8 mouse cellular contexts compared by ENCODE assay signal in genomic region chr5:123931131-123931530, GRCm38 (mm10). TPM values are rescaled to one million over a fixed set of nuclear protein-coding genes. Genes with fewer than 3 reads are reported as not detected.
DNase-seq lines count a peak whose midpoint lies in the region; ATAC-seq and TF ChIP-seq lines count a peak whose summit lies in the region.

No protein-coding gene starts in this region.

- H3K4me2 ChIP-seq in heart, embryonic 15.5 days: peak overlapping the region; percentile 79
- peak overlapping the region; percentile 68 for H3K4me2 ChIP-seq in hindbrain, embryonic 11.5 days (replicated peaks; ENCODE audit: low read depth, low read length)
- peak overlapping the region; percentile 78 for H3K4me2 ChIP-seq in midbrain, embryonic 12.5 days (replicated peaks)

- intact Hi-C loops in heart, postnatal 36 days (cut with DNase I): no loop called here

- H3K4me1 ChIP-seq in heart, embryonic 15.5 days (replicated peaks): peaks cover 7% of the 10 kb centered on the region
- peaks cover 0 to 16% of the 10 kb centered on the region in 2 experiments; a peak in 2 of 4 replicates for H3K4me1 ChIP-seq in MEL (ENCODE audit: control insufficient read depth in 1 of 2, insufficient read depth in 2 of 2, low read length in 2 of 2)
- H3K4me1 ChIP-seq in hindbrain, embryonic 11.5 days (replicated peaks; ENCODE audit: control insufficient read depth, insufficient read depth, low read length): no peaks in the 10 kb centered on the region
- peaks cover 4% of the 10 kb centered on the region for H3K4me1 ChIP-seq in midbrain, embryonic 12.5 days

- no peak for TF ChIP-seq CTCF in MEL (IDR thresholded peaks at IDR 0.05 in 2 of 3, conservative IDR thresholded peaks at IDR 0.05 in 1 of 3; ENCODE audit: control insufficient read depth in 1 of 3, insufficient read depth in 1 of 3, low read depth in 2 of 3, low read length in 3 of 3, poor library complexity in 1 of 3, severe bottlenecking in 1 of 3)

- peak overlapping the region; percentile 86 for H3K27ac ChIP-seq in heart, embryonic 15.5 days
- H3K27ac ChIP-seq in MEL (ENCODE audit: control insufficient read depth, low read depth, low read length): peak overlapping the region; percentile 83
- no peak overlapping the region for H3K27ac ChIP-seq in hindbrain, embryonic 11.5 days (ENCODE audit: low read depth, low read length)
- peak overlapping the region; percentile 88; the same call in 1 of the 2 replicates for H3K27ac ChIP-seq in midbrain, embryonic 12.5 days (replicated peaks)

- peaks cover 24% of the 10 kb centered on the region for H3K36me3 ChIP-seq in heart, embryonic 15.5 days
- H3K36me3 ChIP-seq in MEL (ENCODE audit: control insufficient read depth in 1 of 2, insufficient read depth in 2 of 2, low read length in 2 of 2): peaks cover 0 to 15% of the 10 kb centered on the region in 2 experiments
- H3K36me3 ChIP-seq in hindbrain, embryonic 11.5 days (ENCODE audit: control insufficient read depth, insufficient read depth, low read length): 0 out of 2 replicates have a peak, but pooled peaks cover 3% of the 10 kb centered on the region
- H3K36me3 ChIP-seq in midbrain, embryonic 12.5 days: peaks cover 26% of the 10 kb centered on the region

- H3K9ac ChIP-seq in heart, embryonic 15.5 days: peak overlapping the region; percentile 84
- peak overlapping the region; percentile 99 for H3K9ac ChIP-seq in MEL (ENCODE audit: control insufficient read depth, low read depth, low read length, poor library complexity, severe bottlenecking)
- H3K9ac ChIP-seq in hindbrain, embryonic 11.5 days (ENCODE audit: low read depth, low read length): peak overlapping the region; percentile 92
- H3K9ac ChIP-seq in midbrain, embryonic 12.5 days (replicated peaks): peak overlapping the region; percentile 94

- peaks cover 14% of the 10 kb centered on the region for H3K79me2 ChIP-seq in MEL (ENCODE audit: control insufficient read depth, insufficient read depth, low read length, poor library complexity)

- H3K4me3 ChIP-seq in heart, embryonic 15.5 days: peak overlapping the region; percentile 73
- H3K4me3 ChIP-seq in MEL (ENCODE audit: control insufficient read depth in 1 of 2, insufficient read depth in 1 of 2, low read depth in 2 of 2, low read length in 2 of 2): peak overlapping the region; percentile 69 to 85
- H3K4me3 ChIP-seq in hindbrain, embryonic 11.5 days (ENCODE audit: low read depth, low read length): peak overlapping the region; percentile 69
- peak overlapping the region; percentile 83 for H3K4me3 ChIP-seq in midbrain, embryonic 12.5 days

- no peaks in the 10 kb centered on the region for H3K27me3 ChIP-seq in heart, embryonic 15.5 days
- H3K27me3 ChIP-seq in MEL (ENCODE audit: control insufficient read depth in 1 of 2, insufficient read depth in 2 of 2, low read length in 2 of 2): no peaks in the 10 kb centered on the region
- no peaks in the 10 kb centered on the region for H3K27me3 ChIP-seq in hindbrain, embryonic 11.5 days (ENCODE audit: control insufficient read depth, insufficient read depth, low read length)
- H3K27me3 ChIP-seq in midbrain, embryonic 12.5 days: peaks cover 2% of the 10 kb centered on the region; the same call in 1 of the 2 replicates

- DNase-seq in heart, postnatal 36 days: no peak
- DNase-seq in MEL (ENCODE audit: low read depth, low spot score): no peak
- no peak for DNase-seq in hindbrain, embryonic 11.5 days (ENCODE audit: low spot score)
- DNase-seq in left cerebral cortex, adult 8-10 months (ENCODE audit: low spot score in 2 of 2): no peak
- no peak for DNase-seq in thymus, postnatal 0 days (ENCODE audit: low spot score)

- TF ChIP-seq POLR2A in MEL (IDR thresholded peaks at IDR 0.05; ENCODE audit: control insufficient read depth in 1 of 2, insufficient read depth in 1 of 2, low read depth in 1 of 2, low read length in 2 of 2, poor library complexity in 1 of 2): no peak

- WGBS in heart, embryonic 15.5 days: 42% methylated on average over 13 of the region's 13 CpGs
- 54% methylated on average over 13 of the region's 13 CpGs for WGBS in hindbrain, embryonic 11.5 days
- 56% methylated on average over 13 of the region's 13 CpGs for WGBS in midbrain, embryonic 12.5 days

- no peak for TF ChIP-seq RAD21 in MEL (IDR thresholded peaks at IDR 0.05; ENCODE audit: low read depth, low read length)

- no peak for ATAC-seq in heart, embryonic 15.5 days (replicated peaks; ENCODE audit: insufficient number of reproducible peaks, insufficient read depth, low FRiP score, low read depth)
- ATAC-seq in hindbrain, embryonic 11.5 days (ENCODE audit: low FRiP score): no peak
- no peak for ATAC-seq in midbrain, embryonic 12.5 days (ENCODE audit: low FRiP score, low read depth)
- ATAC-seq in megakaryocyte-erythroid progenitor cell, adult 5-6 weeks (replicated peaks; ENCODE audit: low FRiP score, low TSS enrichment, poor library complexity, severe bottlenecking): no peak

- H3K9me3 ChIP-seq in heart, embryonic 15.5 days (replicated peaks): no peaks in the 10 kb centered on the region
- no peaks in the 10 kb centered on the region for H3K9me3 ChIP-seq in MEL (replicated peaks; ENCODE audit: insufficient read depth, low read length)
- no peaks in the 10 kb centered on the region for H3K9me3 ChIP-seq in hindbrain, embryonic 11.5 days (ENCODE audit: control insufficient read depth, low read length)
- no peaks in the 10 kb centered on the region for H3K9me3 ChIP-seq in midbrain, embryonic 12.5 days

- no peak for TF ChIP-seq EP300 in MEL (IDR thresholded peaks at IDR 0.05; ENCODE audit: low read depth in 1 of 2, low read length in 2 of 2)

RNA-seq across cellular contexts. Expression of gene Ccdc62, which starts 0.7 kb away (rescaled TPM):
- 4.8 and 5.6 TPM in 2 replicates for polyA plus RNA-seq in heart, embryonic 15.5 days (2015; fragmentation: Nextera tagmentation; extraction: Ambion mirVana)
- 1 to 10 TPM; 2.6 to 3.7 TPM for total RNA-seq in heart, postnatal 36 days (2021)
- total RNA-seq in MEL (2012; rRNA removed): 7.5 and 8.5 TPM in 2 replicates
- 10 to 100 TPM in 1 of 2 experiments, not detected in 1; 13.4 TPM for polyA plus RNA-seq in MEL (2012; ENCODE audit: insufficient read depth in 1 of 2, insufficient read length in 2 of 2, low read depth in 1 of 2, low replicate concordance in 2 of 2, missing spikeins in 1 of 2)
- 4.3 and 5.4 TPM in 2 replicates for polyA plus RNA-seq in hindbrain, embryonic 11.5 days (2014; fragmentation: Nextera tagmentation; extraction: Ambion mirVana)
- polyA plus RNA-seq in midbrain, embryonic 12.5 days (2016; fragmentation: Nextera tagmentation; extraction: Ambion mirVana): 4.9 and 6.1 TPM in 2 replicates
- total RNA-seq in left cerebral cortex, adult 8-10 months (2022): 1 to 10 TPM; 2.0 to 6.9 (median 5.4) TPM
- 7.3 and 8.0 TPM in 2 replicates for polyA plus RNA-seq in thymus, postnatal 0 days (2015; fragmentation: Nextera tagmentation; extraction: Ambion mirVana)
- total RNA-seq in megakaryocyte-erythroid progenitor cell, adult 5-6 weeks (2014; fragmentation: Nextera tagmentation): 2.1 and 3.3 TPM in 2 replicates
- 2.6 and 4.2 TPM in 2 replicates for total RNA-seq in megakaryocyte-erythroid progenitor cell, adult 5-6 weeks (2017)

RNA-seq across cellular contexts. Expression of gene Gm43518, which starts 3.9 kb away (rescaled TPM):
- 0.91 and 2.7 TPM in 2 replicates for polyA plus RNA-seq in heart, embryonic 15.5 days (2015; fragmentation: Nextera tagmentation; extraction: Ambion mirVana)
- not detected for total RNA-seq in heart, postnatal 36 days (2021)
- 1.5 and 2.1 TPM in 2 replicates for total RNA-seq in MEL (2012; rRNA removed)
- 1 to 10 TPM in 1 of 2 experiments, not detected in 1; 3.6 TPM for polyA plus RNA-seq in MEL (2012; ENCODE audit: insufficient read depth in 1 of 2, insufficient read length in 2 of 2, low read depth in 1 of 2, low replicate concordance in 2 of 2, missing spikeins in 1 of 2)
- 1.5 and 2.4 TPM in 2 replicates for polyA plus RNA-seq in hindbrain, embryonic 11.5 days (2014; fragmentation: Nextera tagmentation; extraction: Ambion mirVana)
- 1.8 and 3.4 TPM in 2 replicates for polyA plus RNA-seq in midbrain, embryonic 12.5 days (2016; fragmentation: Nextera tagmentation; extraction: Ambion mirVana)
- total RNA-seq in left cerebral cortex, adult 8-10 months (2022): 1 to 10 TPM in 1 of 4 experiments, not detected in 3; 1.2 TPM
- polyA plus RNA-seq in thymus, postnatal 0 days (2015; fragmentation: Nextera tagmentation; extraction: Ambion mirVana): 1.0 and 1.5 TPM in 2 replicates
- not detected in 2 replicates for total RNA-seq in megakaryocyte-erythroid progenitor cell, adult 5-6 weeks (2014; fragmentation: Nextera tagmentation)
- total RNA-seq in megakaryocyte-erythroid progenitor cell, adult 5-6 weeks (2017): not detected in 2 replicates

RNA-seq across cellular contexts. Expression of gene Denr, which starts 24.2 kb away (rescaled TPM):
- 73.5 and 103 TPM in 2 replicates for polyA plus RNA-seq in heart, embryonic 15.5 days (2015; fragmentation: Nextera tagmentation; extraction: Ambion mirVana)
- total RNA-seq in heart, postnatal 36 days (2021): 10 to 100 TPM; 49.6 to 51.2 TPM
- total RNA-seq in MEL (2012; rRNA removed): 100 and 109 TPM in 2 replicates
- polyA plus RNA-seq in MEL (2012; ENCODE audit: insufficient read depth in 1 of 2, insufficient read length in 2 of 2, low read depth in 1 of 2, low replicate concordance in 2 of 2, missing spikeins in 1 of 2): 100 to 1,000 TPM in 1 of 2 experiments, 10 to 100 TPM in 1; 62.4 to 323 TPM
- 154 and 172 TPM in 2 replicates for polyA plus RNA-seq in hindbrain, embryonic 11.5 days (2014; fragmentation: Nextera tagmentation; extraction: Ambion mirVana)
- 159 and 167 TPM in 2 replicates for polyA plus RNA-seq in midbrain, embryonic 12.5 days (2016; fragmentation: Nextera tagmentation; extraction: Ambion mirVana)
- total RNA-seq in left cerebral cortex, adult 8-10 months (2022): 10 to 100 TPM; 67.8 to 76.3 (median 73.0) TPM
- polyA plus RNA-seq in thymus, postnatal 0 days (2015; fragmentation: Nextera tagmentation; extraction: Ambion mirVana): 141 and 142 TPM in 2 replicates
- total RNA-seq in megakaryocyte-erythroid progenitor cell, adult 5-6 weeks (2014; fragmentation: Nextera tagmentation): 102 and 106 TPM in 2 replicates
- total RNA-seq in megakaryocyte-erythroid progenitor cell, adult 5-6 weeks (2017): 96.4 and 102 TPM in 2 replicates

RNA-seq across cellular contexts. Expression of gene Hip1r, which starts 42.3 kb away (rescaled TPM):
- polyA plus RNA-seq in heart, embryonic 15.5 days (2015; fragmentation: Nextera tagmentation; extraction: Ambion mirVana): 6.6 and 9.7 TPM in 2 replicates
- total RNA-seq in heart, postnatal 36 days (2021): 10 to 100 TPM in 1 of 2 experiments, 1 to 10 TPM in 1; 8.6 to 17.0 TPM
- total RNA-seq in MEL (2012; rRNA removed): 14.9 and 16.6 TPM in 2 replicates
- polyA plus RNA-seq in MEL (2012; ENCODE audit: insufficient read depth in 1 of 2, insufficient read length in 2 of 2, low read depth in 1 of 2, low replicate concordance in 2 of 2, missing spikeins in 1 of 2): 10 to 100 TPM in 1 of 2 experiments, not detected in 1; 31.6 TPM
- 6.0 and 9.7 TPM in 2 replicates for polyA plus RNA-seq in hindbrain, embryonic 11.5 days (2014; fragmentation: Nextera tagmentation; extraction: Ambion mirVana)
- polyA plus RNA-seq in midbrain, embryonic 12.5 days (2016; fragmentation: Nextera tagmentation; extraction: Ambion mirVana): 13.9 and 15.5 TPM in 2 replicates
- total RNA-seq in left cerebral cortex, adult 8-10 months (2022): 10 to 100 TPM; 59.9 to 72.4 (median 63.5) TPM
- polyA plus RNA-seq in thymus, postnatal 0 days (2015; fragmentation: Nextera tagmentation; extraction: Ambion mirVana): 9.8 and 11.0 TPM in 2 replicates
- total RNA-seq in megakaryocyte-erythroid progenitor cell, adult 5-6 weeks (2014; fragmentation: Nextera tagmentation): 9.3 and 9.5 TPM in 2 replicates
- 13.7 and 30.9 TPM in 2 replicates for total RNA-seq in megakaryocyte-erythroid progenitor cell, adult 5-6 weeks (2017)

RNA-seq across cellular contexts. Expression of gene Hcar1, which starts 51.3 kb away (rescaled TPM):
- polyA plus RNA-seq in heart, embryonic 15.5 days (2015; fragmentation: Nextera tagmentation; extraction: Ambion mirVana): 0.16 and 0.34 TPM in 2 replicates
- total RNA-seq in heart, postnatal 36 days (2021): under 1 TPM; 0.54 to 0.69 TPM
- not detected in 2 replicates for total RNA-seq in MEL (2012; rRNA removed)
- not detected for polyA plus RNA-seq in MEL (2012; ENCODE audit: insufficient read depth in 1 of 2, insufficient read length in 2 of 2, low read depth in 1 of 2, low replicate concordance in 2 of 2, missing spikeins in 1 of 2)
- polyA plus RNA-seq in hindbrain, embryonic 11.5 days (2014; fragmentation: Nextera tagmentation; extraction: Ambion mirVana): 0.04 and 0.12 TPM in 2 replicates
- polyA plus RNA-seq in midbrain, embryonic 12.5 days (2016; fragmentation: Nextera tagmentation; extraction: Ambion mirVana): 0.35 and 0.50 TPM in 2 replicates
- 1 to 10 TPM in 2 of 4 experiments, under 1 TPM in 2; 0.88 to 1.4 (median 1.1) TPM for total RNA-seq in left cerebral cortex, adult 8-10 months (2022)
- polyA plus RNA-seq in thymus, postnatal 0 days (2015; fragmentation: Nextera tagmentation; extraction: Ambion mirVana): 0.27 and 0.38 TPM in 2 replicates
- total RNA-seq in megakaryocyte-erythroid progenitor cell, adult 5-6 weeks (2014; fragmentation: Nextera tagmentation): not detected in 2 replicates
- total RNA-seq in megakaryocyte-erythroid progenitor cell, adult 5-6 weeks (2017): not detected in 2 replicates
